Mouse (Mus musculus): ENCODE measurements around the gene Adnp.

Gene Adnp

GRCm38 (mm10) chr2:168206725-168207644 is at the start of gene Adnp:
Adnp (minus strand) TSS chr2:168207112.
- DNase-seq, result peak; percentile 96

- DNase-seq, result peak; percentile 63 to 73
Measured at GRCm38 (mm10) chr2:168256506-168256905, 49.6 kb upstream of the Adnp start.

DNA sequence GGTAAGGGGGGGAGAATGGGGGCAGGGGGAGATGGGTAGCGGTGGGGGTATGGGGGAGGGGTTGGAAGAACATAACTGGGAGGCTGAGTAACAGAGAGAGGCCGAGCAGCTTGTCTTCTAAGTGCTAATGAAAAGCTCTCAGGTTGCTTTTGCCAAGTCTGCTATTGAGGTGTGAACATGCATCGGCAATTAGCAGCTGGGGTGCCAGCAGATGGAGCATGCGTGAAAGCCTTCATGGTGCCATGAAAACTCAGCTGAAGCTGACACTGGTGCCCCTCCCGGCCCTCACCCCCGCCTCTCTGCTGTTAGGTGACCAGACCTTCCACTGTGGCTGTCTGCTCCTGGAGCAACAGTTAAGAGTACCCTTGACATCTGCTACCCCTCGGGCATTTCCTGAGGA is 46.9 kb upstream of the Adnp start:
- no peak for DNase-seq

GRCm38 (mm10) chr2:168252639-168253292 is 45.9 kb upstream of the Adnp start:
- peak in 1 of 2 experiments; percentile 32 for DNase-seq

GRCm38 (mm10) chr2:168250270-168250669 is 43.4 kb upstream of the Adnp start:
- peak; percentile 64 to 88 for DNase-seq

DNA sequence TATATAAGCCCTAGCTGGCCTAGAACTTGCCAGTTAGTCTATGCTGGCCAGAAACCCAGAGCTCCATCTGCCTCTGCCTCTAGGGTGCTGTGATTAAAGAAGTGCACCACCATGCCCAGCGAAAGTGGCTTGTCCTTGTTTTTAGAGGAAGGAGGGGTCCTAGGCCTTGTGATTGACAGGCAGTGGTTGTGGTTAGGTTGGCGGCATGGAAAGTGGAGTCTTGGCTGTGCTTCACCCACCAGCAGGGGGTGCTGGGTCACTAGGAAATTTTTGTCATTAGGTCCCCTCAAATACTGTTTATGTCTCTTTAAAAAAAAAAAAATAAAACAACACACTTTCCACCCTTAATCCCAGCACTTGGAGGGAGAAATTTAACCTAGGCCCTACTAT is 41.9 kb upstream of the Adnp start:
- DNase-seq, result no peak

GRCm38 (mm10) chr2:168248167-168248855 is 41.4 kb upstream of the Adnp start:
- DNase-seq, result no peak

GRCm38 (mm10) chr2:168245571-168245970 is 38.7 kb upstream of the Adnp start:
- DNase-seq, result no peak

DNA sequence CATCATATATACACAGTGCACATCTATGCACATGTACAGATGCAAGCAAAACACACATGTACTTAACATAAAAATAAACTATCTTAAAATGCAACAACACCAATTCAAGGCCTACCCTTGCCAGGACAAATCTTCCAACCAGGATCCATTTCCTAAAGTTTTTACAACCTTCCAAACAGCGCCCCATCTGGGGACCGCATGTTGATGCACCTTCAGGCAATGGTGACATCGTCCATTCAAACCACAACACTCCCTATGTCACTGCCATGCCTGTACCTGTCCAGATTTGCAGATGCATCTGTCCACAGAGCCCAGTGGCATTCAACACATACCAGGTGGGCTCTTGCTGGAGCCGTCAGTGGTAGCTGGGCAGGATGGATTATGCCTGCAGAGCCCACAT is 36.4 kb upstream of the Adnp start:
- no peak for DNase-seq

DNA sequence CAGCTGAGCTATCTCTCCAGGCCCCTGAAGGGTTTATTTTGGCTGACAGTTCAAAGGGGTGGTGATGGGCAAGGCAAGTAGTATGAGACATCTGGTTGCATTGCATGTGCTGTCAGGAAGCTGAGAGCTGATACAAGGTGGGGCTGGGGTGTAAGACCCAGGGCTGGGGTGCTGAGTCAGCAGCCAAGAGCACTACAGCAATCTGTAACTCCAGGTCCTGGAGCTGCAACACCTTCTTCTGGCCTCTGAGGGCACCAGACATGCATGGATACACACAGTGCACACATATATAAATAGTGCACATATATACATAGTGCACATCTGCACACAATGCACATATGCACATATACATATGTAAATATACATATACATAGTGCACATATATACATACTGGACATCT is 35.9 kb upstream of the Adnp start:
- DNase-seq, result no peak

- DNase-seq, result no peak
Measured at GRCm38 (mm10) chr2:168238335-168238734, 31.4 kb upstream of the Adnp start.

DNA sequence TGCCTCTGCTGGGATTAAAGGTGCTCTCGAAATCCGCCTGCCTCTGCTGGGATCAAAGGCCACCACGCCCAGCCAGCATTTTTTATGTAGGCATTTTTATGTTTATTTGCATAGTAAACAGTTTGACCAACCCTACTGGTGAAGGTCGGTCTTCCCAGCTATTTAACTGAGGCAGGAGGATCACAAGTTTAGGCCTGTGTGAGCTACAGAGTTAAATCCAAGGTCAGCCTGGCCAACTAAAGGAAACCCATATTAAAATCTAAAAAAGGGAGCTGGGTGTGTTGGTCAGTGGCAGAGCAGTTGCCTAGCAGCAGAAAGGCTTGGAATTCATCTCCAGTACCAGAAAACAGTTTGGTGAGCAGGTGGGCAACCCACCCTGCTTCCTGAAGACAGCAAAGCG is 26.4 kb upstream of the Adnp start:
- DNase-seq, result no peak

DNA sequence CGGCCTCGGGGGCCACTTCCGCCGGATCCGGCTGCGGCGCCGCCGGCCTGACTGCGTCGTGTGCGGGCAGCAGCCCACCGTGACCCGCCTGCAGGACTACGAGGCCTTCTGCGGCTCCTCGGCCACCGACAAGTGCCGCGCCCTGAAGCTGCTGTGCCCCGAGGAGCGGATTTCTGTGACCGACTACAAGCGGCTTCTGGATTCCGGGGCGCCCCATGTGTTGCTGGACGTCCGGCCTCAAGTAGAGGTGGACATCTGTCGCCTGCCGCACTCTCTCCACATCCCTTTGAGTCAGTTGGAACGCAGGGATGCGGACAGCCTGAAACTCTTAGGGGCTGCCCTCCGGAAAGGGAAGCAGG is 24.5 kb upstream of the Adnp start:
- no peak for DNase-seq

DNA sequence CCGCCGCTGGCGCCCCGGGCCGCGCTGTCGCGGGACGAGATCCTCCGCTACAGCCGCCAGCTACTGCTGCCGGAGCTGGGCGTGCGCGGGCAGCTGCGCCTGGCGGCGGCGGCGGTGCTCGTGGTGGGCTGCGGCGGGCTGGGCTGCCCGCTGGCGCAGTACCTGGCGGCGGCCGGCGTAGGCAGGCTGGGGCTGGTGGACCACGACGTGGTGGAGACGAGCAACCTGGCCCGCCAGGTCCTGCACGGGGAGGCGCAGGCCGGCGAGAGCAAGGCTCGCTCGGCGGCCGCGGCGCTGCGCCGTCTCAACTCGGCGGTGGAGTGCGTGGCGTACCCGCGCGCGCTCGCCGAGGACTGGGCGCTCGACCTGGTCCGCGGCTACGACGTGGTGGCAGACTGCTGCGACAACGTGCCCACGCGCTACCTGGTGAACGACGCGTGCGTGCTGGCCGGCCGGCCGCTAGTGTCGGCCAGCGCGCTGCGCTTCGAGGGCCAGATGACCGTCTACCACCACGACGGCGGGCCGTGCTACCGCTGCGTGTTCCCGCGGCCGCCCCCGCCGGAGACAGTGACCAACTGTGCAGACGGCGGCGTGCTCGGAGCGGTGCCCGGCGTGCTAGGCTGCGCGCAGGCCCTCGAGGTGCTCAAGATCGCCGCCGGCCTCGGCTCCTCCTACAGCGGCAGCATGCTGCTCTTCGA is 24.0 kb upstream of the Adnp start:
- DNase-seq, result no peak

DNA sequence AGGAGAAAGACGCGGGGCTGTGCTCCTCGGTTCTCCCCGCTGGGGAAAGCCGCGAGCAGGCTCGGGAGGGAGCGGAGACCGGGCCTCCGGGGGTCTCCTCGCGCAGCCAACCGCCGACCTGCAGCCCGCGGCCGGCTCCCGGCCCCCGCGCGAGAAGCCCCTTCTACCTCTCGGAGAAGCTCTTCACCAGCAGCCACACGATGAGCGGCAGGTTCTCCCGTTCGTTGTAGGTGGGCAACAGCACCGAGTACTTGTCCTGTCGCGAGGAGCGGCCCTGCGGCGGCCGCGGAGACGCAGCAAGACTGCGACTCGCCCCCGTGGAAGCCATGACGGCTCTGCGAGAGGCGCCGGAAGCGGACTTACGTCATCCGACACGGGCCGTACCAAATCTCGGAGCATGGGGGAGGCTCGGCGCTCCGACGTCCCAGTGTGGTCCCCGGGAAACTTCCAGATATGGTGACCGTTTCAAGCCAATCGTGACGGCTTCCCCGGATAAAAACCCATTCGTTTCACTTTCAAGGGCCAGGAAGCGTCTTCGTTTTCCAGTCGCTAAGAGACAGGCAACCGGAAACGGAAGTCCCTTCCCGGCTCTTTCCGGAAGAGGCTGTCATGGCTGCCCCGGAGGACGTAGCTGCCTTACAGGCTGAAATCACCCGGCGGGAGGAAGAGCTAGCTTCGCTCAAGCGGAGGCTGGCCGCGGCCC is 23.3 kb upstream of the Adnp start, which contains the start of the genes Gm20716, Dpm1 and Mocs3:
TSS of gene Gm20716 (minus strand) at position 339 of the 703 bp plus-strand sequence.
TSS of gene Dpm1 (minus strand) at position 566 of the 703 bp plus-strand sequence.
TSS of gene Mocs3 (plus strand) at position 597 of the 703 bp plus-strand sequence.
- DNase-seq, result peak; percentile 82 to 85

DNA sequence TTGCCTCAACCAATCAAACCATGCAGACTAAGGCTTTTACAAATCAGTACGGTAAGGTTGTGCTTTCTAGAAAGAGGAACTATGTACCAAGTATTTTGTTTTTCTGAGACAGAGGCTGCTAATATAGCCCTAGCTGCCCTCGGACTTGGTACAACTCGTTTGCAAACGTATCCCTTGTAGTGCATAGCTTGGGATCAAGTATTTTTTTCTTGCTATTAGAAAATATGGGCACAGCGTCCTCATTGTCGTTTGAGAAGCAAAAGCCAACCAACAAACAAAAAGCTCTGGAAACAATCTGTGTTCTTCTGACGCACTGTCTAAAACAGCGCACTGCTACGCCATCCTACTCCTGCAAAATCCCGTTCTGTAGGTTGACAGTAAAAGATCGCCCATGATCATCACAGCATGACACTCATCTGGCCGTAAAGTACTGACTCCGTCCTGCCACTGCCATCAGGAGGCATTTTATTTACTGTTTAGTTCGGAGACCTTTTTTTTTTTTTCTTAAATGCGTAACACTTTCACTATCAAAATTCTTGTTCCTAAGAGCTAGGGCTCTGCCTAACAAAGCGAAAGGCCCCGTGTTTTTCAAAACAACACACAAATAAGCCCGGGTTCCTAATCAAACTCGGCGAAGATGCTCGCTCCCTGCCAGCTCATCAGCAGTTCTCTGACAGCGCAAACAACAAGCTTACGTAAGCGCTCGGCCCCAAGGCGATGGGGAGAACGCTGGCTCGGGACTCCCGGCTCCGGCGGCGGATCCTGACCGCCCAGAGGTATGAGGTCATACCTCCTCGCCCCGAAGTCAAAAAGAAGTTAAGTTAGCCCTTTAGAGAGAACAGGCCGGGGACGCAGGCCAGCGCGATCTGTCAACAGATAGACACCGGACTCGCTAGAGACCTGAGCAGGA is 22.5 kb upstream of the Adnp start:
- peak; percentile 43 to 62 for DNase-seq

DNA sequence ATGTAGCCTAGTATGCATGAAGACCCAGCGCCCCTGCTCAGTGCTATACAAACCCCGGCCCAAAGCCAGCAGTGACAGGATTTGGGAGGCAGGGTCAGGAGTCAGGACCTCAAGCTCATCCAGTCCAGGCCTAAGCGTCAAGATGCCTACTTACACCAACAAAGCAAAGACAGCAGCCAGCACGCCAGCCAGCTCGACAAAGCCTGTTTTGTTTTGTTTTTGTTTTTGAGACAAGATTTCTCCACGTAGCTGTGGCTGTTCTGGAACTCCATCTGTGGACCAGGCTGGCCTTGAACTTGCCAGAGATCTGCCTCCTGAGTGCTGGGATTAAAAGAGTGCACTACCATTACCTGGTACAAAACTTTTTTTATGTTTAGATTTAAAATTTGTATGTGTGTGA is 16.4 kb upstream of the Adnp start:
- no peak for DNase-seq

- DNase-seq, result no peak
Measured at GRCm38 (mm10) chr2:168213788-168214397, 7.0 kb upstream of the Adnp start.

DNA sequence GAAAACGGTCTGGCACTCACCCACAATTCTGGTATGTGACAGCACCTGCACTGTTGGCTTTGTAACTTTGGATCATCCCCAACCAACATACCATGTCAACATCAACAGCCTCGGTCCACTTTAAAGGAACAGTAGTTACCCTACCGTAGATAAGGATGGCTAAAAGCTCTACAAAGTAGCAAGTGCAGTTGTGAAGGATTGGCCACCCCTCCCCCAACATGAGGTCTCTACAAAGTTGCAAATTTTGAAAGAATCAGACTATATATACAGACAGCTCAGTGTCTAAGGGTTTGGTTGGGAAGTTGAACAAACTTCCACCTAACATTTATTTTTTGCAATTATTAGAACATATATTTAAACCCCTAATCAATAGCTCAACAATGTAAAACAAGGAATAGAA is 971 bp upstream of the Adnp start:
- DNase-seq, result peak; percentile 14 to 26
